Mouse (Mus musculus) large intestine, adult 2 months (tissue): Measurements from ENCODE around the gene Klk6. TPM values are rescaled to one million over a fixed set of nuclear protein-coding genes. Genes with fewer than 3 reads are reported as not detected.

Source experiments
- DNase-seq: peaks from one replicate; pipeline ENCODE4 v3.0.0-alpha.2; 2012; ENCODE audit warnings: low read depth, low spot score
- WGBS: fragments of 180-500 bp; shearing (Covaris S2); methylation state at CpG from one replicate; pipeline ENCODE4 v1.1.7; 2018; 5-methylcytosine and 5-hydroxymethylcytosine counted together
- polyA plus RNA-seq: library from polyadenylated mRNA; depleted of rRNA; stranded (reverse); fragments of >200 nt; gene quantifications from 2 replicates; pipeline ENCODE4 v1.2.3, GENCODE M21; 2012; rRNA removed

Gene Klk6
- not detected in 2 replicates for polyA plus RNA-seq

DNA sequence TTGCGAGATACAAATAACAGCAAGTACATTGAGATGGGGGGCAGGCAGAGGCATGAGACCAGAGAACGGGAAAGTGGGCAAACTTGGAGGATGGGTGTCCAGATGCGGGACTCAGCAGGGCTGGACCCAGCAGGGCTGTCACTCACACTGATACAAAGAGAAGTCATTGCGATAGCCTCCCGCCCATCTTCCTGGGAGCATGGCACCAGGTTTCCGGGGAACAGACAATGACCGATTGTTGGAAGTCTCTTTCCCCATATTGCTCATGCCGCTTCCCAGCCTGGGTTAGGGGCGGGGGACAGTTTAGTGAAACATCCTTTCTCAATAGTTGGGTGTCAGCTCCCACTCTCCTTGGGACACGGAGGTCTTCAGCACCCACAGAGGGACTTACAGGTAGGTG lies at the start of gene Klk6:
Gene Klk6 (plus strand): TSS at position 301 of the 400 bp plus-strand sequence.
- DNase-seq, result no peak
- 76% methylated on average over 10 of the region's 10 CpGs for WGBS

GRCm38 (mm10) chr7:43774802-43775201 lies 49.5 kb upstream of the Klk6 start:
- no peak for DNase-seq

GRCm38 (mm10) chr7:43775311-43776057 lies 48.8 kb upstream of the Klk6 start:
- 40% methylated on average over 7 of the region's 7 CpGs for WGBS
- no peak for DNase-seq

More at GRCm38 (mm10) chr7:43774802-43775201, 49.5 kb upstream of the Klk6 start:
- WGBS, result 70% methylated on average over 6 of the region's 6 CpGs

GRCm38 (mm10) chr7:43776506-43776905 lies 47.8 kb upstream of the Klk6 start:
- WGBS, result 89% methylated on average over 5 of the region's 5 CpGs
- DNase-seq, result no peak

GRCm38 (mm10) chr7:43777423-43777822 lies 46.9 kb upstream of the Klk6 start:
- 90% methylated on average over 12 of the region's 12 CpGs for WGBS

DNA sequence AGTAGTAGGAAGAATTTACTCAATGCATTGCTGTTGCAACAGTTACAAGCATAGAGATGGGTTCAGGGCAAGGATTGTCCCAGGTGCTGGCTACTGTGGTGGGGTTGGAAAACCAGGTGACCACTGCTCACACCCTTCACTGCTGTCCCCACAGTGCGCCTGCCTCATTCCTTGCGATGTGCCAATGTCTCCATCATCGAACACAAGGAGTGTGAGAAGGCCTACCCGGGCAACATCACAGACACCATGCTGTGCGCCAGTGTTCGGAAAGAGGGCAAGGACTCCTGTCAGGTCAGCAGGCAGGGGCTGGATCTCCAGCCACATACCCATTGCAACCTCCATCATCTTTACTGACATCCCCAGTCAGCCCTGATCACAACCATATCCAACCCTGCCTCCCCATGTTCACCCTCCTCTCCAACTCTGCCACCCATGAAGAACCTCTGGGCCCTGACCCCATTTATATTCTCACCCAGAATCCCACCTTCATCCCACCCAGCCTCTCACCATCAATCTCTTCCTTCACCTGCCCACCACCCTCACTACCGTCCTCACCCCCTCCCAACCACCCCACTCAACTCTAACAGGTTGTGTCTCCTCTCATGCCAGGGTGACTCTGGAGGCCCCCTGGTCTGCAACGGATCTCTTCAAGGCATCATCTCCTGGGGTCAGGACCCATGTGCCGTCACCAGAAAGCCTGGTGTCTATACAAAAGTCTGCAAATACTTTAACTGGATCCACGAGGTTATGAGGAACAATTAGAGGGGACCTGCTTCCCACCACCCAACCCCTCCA lies 45.9 kb upstream of the Klk6 start:
- 90% methylated on average over 10 of the region's 10 CpGs for WGBS
- no peak for DNase-seq

More at GRCm38 (mm10) chr7:43777423-43777822, 46.9 kb upstream of the Klk6 start:
- no peak for DNase-seq

DNA sequence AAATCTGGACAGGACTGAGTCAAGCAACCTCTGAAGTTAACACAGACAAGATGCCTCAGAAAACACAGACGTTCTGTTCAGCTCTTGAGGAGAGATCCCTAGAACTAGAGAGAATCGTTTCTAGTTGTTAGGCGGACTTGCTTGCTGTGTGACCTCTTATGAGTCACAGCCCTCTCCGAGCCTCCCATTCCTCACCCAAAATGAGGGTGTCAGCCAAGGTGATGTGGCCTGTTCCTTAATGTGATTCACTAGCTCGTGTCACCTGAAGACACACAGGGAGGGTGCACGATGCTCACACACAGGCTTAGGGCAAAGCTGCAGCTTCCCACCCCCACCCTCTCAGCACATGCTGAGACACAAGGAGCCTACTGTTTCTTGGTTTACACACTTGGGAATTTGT lies 44.1 kb upstream of the Klk6 start:
- 35% methylated on average over 6 of the region's 6 CpGs for WGBS

DNA sequence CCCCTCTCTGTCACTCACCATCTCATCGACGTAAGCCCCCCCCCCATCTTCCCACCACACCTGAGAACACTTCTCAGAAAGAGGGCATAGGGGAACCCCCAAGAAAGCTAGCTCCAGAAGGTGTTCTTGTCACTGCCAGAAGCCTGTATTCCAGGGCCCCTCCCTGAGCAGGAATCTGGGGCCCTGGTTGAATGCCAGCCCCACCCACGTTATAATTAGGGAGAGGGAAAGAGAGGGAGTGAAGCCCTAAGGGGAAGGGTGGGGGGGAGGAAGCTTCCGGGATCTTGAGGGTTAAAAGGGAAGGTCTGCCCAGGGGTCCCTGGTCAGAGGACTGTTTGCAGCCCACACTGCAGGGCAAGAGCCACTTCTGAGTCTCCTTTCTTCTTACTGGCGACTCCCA lies 43.6 kb upstream of the Klk6 start, which contains the start of gene Klk10:
Gene Klk10 (plus strand): TSS at position 290 of the 400 bp plus-strand sequence.
- peak; percentile 11 for DNase-seq
- WGBS, result 11% methylated on average over 5 of the region's 5 CpGs

More for the DNA sequence above, 44.1 kb upstream of the Klk6 start:
- DNase-seq, result no peak

DNA sequence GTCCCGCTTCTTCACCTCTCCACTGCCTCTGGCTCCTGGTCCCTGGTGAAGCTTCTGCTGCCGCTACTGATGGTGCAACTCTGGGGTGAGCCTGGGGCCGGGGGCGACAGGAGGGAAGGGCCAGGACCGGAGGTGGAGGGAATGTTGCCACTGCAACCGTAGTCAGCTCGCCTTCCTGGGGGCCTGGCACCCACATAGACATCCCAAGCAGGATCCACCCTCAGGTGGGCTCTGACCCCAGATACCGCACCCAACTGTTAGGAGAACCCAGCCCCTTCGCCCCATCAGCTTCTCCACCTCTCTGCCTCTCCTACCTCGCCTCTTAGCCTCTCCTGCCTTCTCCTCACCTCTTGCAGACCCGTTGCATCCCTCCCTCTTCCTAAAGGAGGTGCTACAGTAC lies 42.8 kb upstream of the Klk6 start:
- DNase-seq, result no peak
- WGBS, result 86% methylated on average over 11 of the region's 11 CpGs

DNA sequence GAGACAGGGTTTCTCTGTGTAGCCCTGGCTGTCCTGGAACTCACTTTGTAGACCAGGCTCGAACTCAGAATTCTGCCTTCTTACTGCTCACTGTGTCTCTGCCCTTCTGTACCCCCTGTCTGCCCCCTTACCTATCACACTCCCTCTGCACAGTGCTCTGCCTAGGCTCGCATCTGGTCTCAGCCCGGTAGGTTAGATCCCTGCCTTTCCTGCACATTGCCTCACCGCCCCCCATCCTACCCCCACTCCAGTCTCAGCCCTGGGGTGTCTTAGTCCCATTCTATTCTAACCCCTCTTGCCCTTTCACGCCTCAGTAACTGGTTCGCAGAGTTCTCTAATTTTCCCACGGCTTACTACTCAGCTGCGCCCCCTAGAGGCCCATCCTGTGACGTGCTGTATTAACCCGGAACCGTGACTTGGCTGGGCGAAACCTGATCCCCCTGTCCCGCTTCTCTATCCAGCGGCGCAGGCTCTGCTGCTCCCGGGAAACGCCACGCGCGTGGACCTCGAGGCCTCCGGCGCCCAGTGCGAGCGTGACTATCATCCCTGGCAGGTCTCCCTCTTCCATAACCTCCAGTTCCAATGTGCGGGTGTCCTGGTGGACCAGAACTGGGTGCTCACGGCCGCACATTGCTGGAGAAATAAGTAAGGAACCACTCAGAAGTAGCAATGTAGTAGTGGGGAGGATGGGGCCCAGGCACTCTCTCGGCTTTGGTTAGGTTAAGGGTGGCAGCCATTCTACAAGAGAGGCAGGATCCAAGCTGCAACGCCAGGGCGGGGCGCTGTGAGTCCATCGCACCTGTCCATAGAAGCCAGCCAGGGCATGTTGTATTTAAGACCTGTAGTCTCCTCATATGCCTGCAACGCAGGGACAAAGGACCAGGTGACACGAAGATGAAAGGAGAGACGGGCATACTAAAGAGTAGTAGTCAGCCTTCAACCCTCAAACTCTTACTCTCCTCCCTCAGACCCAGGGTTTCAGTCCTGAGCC lies 41.7 kb upstream of the Klk6 start:
- peak; percentile 37 for DNase-seq
- 7% methylated on average over 36 of the region's 36 CpGs for WGBS

GRCm38 (mm10) chr7:43785286-43785685 lies 39.0 kb upstream of the Klk6 start:
- DNase-seq, result no peak
- 74% methylated on average over 1 of the region's 1 CpGs for WGBS

DNA sequence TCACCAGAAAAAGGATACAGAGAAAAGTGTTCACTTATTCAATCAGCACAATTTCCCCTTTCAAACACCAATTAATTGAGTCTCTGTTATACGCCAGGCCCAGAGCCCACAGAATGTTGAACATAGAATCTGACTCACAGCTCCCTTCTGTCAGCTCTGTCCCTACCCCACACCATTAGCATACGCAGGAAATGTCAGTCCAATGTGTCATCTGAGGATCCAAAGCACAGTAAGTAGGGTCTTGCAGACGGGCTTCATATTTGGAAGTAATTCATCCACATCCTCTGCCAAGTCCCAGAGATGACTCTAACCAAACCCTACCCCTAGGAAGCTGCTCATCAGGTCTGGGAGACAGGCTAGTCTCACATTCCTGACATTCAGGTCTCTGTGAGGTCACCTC lies 36.2 kb upstream of the Klk6 start:
- DNase-seq, result no peak

GRCm38 (mm10) chr7:43789295-43789694 lies 35.0 kb upstream of the Klk6 start:
- WGBS, result 38% methylated on average over 2 of the region's 2 CpGs
- no peak for DNase-seq

More for the DNA sequence above, 36.2 kb upstream of the Klk6 start:
- WGBS, result 69% methylated on average over 3 of the region's 3 CpGs

- WGBS, result 73% methylated on average over 7 of the region's 7 CpGs
- no peak for DNase-seq
Observed at GRCm38 (mm10) chr7:43791591-43791990, 32.7 kb upstream of the Klk6 start, which contains the start of gene Klk9. Gene Klk9 (plus strand): TSS chr7:43791891.

GRCm38 (mm10) chr7:43796355-43796754 lies 27.9 kb upstream of the Klk6 start:
- DNase-seq, result no peak
- 7% methylated on average over 8 of the region's 8 CpGs for WGBS

DNA sequence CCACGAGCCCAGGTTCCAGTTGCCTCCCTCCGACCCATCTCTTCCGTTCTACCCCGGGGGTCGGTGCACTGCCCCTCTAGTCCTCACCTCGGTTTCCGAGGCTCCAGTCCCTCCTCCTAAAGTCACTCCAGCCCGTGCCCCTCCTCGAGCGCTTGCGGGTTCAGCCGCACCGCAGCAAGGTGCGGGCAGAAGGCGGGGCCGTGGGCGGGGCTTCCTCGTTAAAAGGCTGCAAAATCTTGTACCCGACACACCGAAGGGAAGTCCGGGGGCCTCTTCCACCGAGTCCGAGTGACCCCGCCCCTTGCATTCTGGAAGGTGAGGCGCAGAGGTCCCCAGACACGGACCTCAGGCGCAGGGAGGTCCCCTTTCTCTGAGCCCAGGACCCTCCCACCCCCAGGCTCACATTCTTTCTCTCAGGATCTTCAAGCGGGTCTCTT lies 26.9 kb upstream of the Klk6 start, which contains the start of gene Klk8:
Gene Klk8 (plus strand): TSS at position 245 of the 437 bp plus-strand sequence.
- DNase-seq, result no peak
- WGBS, result under 1% methylated on average over 28 of the region's 28 CpGs

- DNase-seq, result no peak
- 38% methylated on average over 13 of the region's 13 CpGs for WGBS
Observed at GRCm38 (mm10) chr7:43797844-43798462, 26.3 kb upstream of the Klk6 start.

GRCm38 (mm10) chr7:43799876-43800275 lies 24.4 kb upstream of the Klk6 start:
- WGBS, result 69% methylated on average over 7 of the region's 7 CpGs
- no peak for DNase-seq

DNA sequence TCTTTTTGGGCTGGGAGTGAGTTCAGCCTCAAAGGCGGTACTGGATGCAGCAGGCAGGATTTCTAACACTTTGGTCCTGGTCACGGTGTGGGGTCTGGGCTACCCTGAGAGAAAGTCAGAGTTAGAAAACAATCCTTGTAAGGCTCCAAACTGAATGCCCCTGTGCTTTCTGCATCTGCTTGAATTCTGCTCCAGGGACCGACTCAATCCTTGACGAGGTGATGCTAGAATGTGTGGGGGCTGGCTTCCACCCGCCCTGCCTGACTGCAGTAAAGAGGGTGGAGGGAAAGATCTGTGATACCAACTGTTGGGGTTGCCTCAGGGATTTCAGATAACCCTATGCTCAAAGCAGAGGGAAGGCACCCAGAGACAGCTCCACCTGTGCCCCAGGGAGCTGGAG lies 13.3 kb upstream of the Klk6 start, which contains the start of gene Klk7:
Gene Klk7 (plus strand): TSS at position 301 of the 400 bp plus-strand sequence.
- WGBS, result 57% methylated on average over 5 of the region's 5 CpGs
- DNase-seq, result no peak
